Mouse (Mus musculus): ENCODE measurements around the gene Dpf2. TPM values are rescaled to one million over a fixed set of nuclear protein-coding genes. Genes with fewer than 3 reads are reported as not detected.

The Dpf2 gene
- total and polyA plus RNA-seq, 3 experiments, result 25.0 to 115 (median 36.7) TPM

GRCm38 (mm10) chr19:5879735-5880134, 33.1 kb downstream of the Dpf2 start:
- no peak overlapping the region for H3K27ac ChIP-seq (ENCODE audit: insufficient read depth, low read depth)
- peaks cover 26 to 51% of the 10 kb centered on the region in 2 experiments for H3K36me3 ChIP-seq (replicated peaks in 1 of 2; ENCODE audit: control insufficient read depth in 1 of 2, insufficient read depth in 1 of 2, low read length in 1 of 2)
- DNase-seq (ENCODE audit: extremely low read depth), result no peak
- TF ChIP-seq USF1 (IDR thresholded peaks at IDR 0.05; ENCODE audit: low read depth, low read length), result no peak
- no peak for TF ChIP-seq ZMIZ1 (IDR thresholded peaks at IDR 0.05; ENCODE audit: low read depth, low read length)
- TF ChIP-seq MEF2A (IDR thresholded peaks at IDR 0.05; ENCODE audit: borderline replicate concordance, low read depth, low read length), result no peak
- TF ChIP-seq NRF1 (IDR thresholded peaks at IDR 0.05; ENCODE audit: low read depth, low read length), result no peak
- TF ChIP-seq NELFE (IDR thresholded peaks at IDR 0.05; ENCODE audit: low read depth, low read length), result no peak
- no peak for TF ChIP-seq MAX (IDR thresholded peaks at IDR 0.05; ENCODE audit: low read length)
- no peak for TF ChIP-seq CHD1 (IDR thresholded peaks at IDR 0.05; ENCODE audit: low read depth, low read length)
- no peak for TF ChIP-seq USF2 (conservative IDR thresholded peaks at IDR 0.05; ENCODE audit: low read depth, low read length)
- TF ChIP-seq HCFC1 (IDR thresholded peaks at IDR 0.05; ENCODE audit: low read depth, low read length), result no peak
- no peak for TF ChIP-seq CTCF (conservative IDR thresholded peaks at IDR 0.05 in 1 of 2, IDR thresholded peaks at IDR 0.05 in 1 of 2; ENCODE audit: low read depth in 2 of 2, low read length in 2 of 2)
- H3K4me2 ChIP-seq (ENCODE audit: insufficient read depth, low read depth, poor library complexity, severe bottlenecking), result no peak overlapping the region
- H3K27me3 ChIP-seq (replicated peaks), result no peaks in the 10 kb centered on the region
- in situ Hi-C loops (cut with MboI; ENCODE audit: low pct_ligation_motif_present, low pct_unique_long_range_greater_than_20kb, low sequenced_read_pairs), result loop anchor here (5.0 kb wide), 1 partner anchor 92 kb away; no protein-coding TSS in a partner anchor
- H3K4me3 ChIP-seq (replicated peaks in 1 of 3; ENCODE audit: low read depth in 2 of 3, low read length in 2 of 3, poor library complexity in 1 of 3), result no peak overlapping the region
- no peak overlapping the region for H3K9ac ChIP-seq (ENCODE audit: insufficient read depth, low read depth)
- H3K79me2 ChIP-seq (replicated peaks; ENCODE audit: control insufficient read depth, extremely low read depth, insufficient read depth, poor library complexity, severe bottlenecking), result no peaks in the 10 kb centered on the region
- peaks cover 13 to 40% of the 10 kb centered on the region in 2 experiments for H3K4me1 ChIP-seq (ENCODE audit: control insufficient read depth in 1 of 2, insufficient read depth in 2 of 2)
- dilution Hi-C loops (cut with MboI; ENCODE audit: extremely low pct_ligation_motif_present, extremely low pct_unique_long_range_greater_than_20kb, low sequenced_read_pairs), result no loop called here
- H3K9me3 ChIP-seq (replicated peaks; ENCODE audit: low read length), result no peaks in the 10 kb centered on the region

- peak overlapping the region in 1 of 3 experiments; percentile 57 for H3K4me3 ChIP-seq (replicated peaks in 1 of 3; ENCODE audit: low read depth in 2 of 3, low read length in 2 of 3, poor library complexity in 1 of 3)
- H3K4me2 ChIP-seq (ENCODE audit: insufficient read depth, low read depth, poor library complexity, severe bottlenecking), result 0 out of 2 replicates have a peak overlapping the region, but pooled peaks have one; percentile 4
- TF ChIP-seq MAZ (IDR thresholded peaks at IDR 0.05; ENCODE audit: low read depth, low read length) (no peak), ELF1 (IDR thresholded peaks at IDR 0.05; ENCODE audit: low read depth, low read length) (no peak), MAFK (IDR thresholded peaks at IDR 0.05; ENCODE audit: insufficient replicate concordance, low read length) (no peak), CHD1 (IDR thresholded peaks at IDR 0.05; ENCODE audit: low read depth, low read length) (no peak), JUND (conservative IDR thresholded peaks at IDR 0.05; ENCODE audit: low read depth, low read length) (no peak), MEF2A (IDR thresholded peaks at IDR 0.05; ENCODE audit: borderline replicate concordance, low read depth, low read length) (no peak), UBTF (IDR thresholded peaks at IDR 0.05; ENCODE audit: low read depth, low read length) (no peak), EP300 (IDR thresholded peaks at IDR 0.05; ENCODE audit: low read length) (no peak), IRF4 (IDR thresholded peaks at IDR 0.05; ENCODE audit: low read depth, low read length) (no peak), ZMIZ1 (IDR thresholded peaks at IDR 0.05; ENCODE audit: low read depth, low read length) (no peak), RCOR1 (conservative IDR thresholded peaks at IDR 0.05; ENCODE audit: low read depth, low read length) (no peak), ETS1 (conservative IDR thresholded peaks at IDR 0.05; ENCODE audit: low read depth, low read length) (no peak), TBP (conservative IDR thresholded peaks at IDR 0.05; ENCODE audit: low read depth, low read length) (no peak), POLR2AphosphoS2 (IDR thresholded peaks at IDR 0.05; ENCODE audit: low read depth, low read length) (no peak), KAT2A (IDR thresholded peaks at IDR 0.05; ENCODE audit: insufficient replicate concordance, low read length) (no peak), MAX (IDR thresholded peaks at IDR 0.05; ENCODE audit: low read length) (no peak), BHLHE40 (IDR thresholded peaks at IDR 0.05; ENCODE audit: low read depth, low read length) (no peak), CTCF (conservative IDR thresholded peaks at IDR 0.05 in 1 of 2, IDR thresholded peaks at IDR 0.05 in 1 of 2; ENCODE audit: low read depth in 2 of 2, low read length in 2 of 2) (no peak), SIN3A (IDR thresholded peaks at IDR 0.05; ENCODE audit: low read length) (no peak), ZC3H11A (IDR thresholded peaks at IDR 0.05; ENCODE audit: low read depth, low read length) (no peak)
- H3K9ac ChIP-seq (ENCODE audit: insufficient read depth, low read depth), result peak overlapping the region; percentile 50; the same call in 1 of the 2 replicates
- H3K27ac ChIP-seq (ENCODE audit: insufficient read depth, low read depth), result no peak overlapping the region
- dilution Hi-C loops (cut with MboI; ENCODE audit: extremely low pct_ligation_motif_present, extremely low pct_unique_long_range_greater_than_20kb, low sequenced_read_pairs) (no loop called here), in situ Hi-C loops (cut with MboI; ENCODE audit: low pct_ligation_motif_present, low pct_unique_long_range_greater_than_20kb, low sequenced_read_pairs) (loop anchor here (5.0 kb wide), 1 partner anchor 92 kb away; no protein-coding TSS in a partner anchor)
- peaks cover 24 to 42% of the 10 kb centered on the region in 2 experiments for H3K36me3 ChIP-seq (replicated peaks in 1 of 2; ENCODE audit: control insufficient read depth in 1 of 2, insufficient read depth in 1 of 2, low read length in 1 of 2)
- peaks cover 4% of the 10 kb centered on the region; the same call in 1 of the 2 replicates for H3K79me2 ChIP-seq (replicated peaks; ENCODE audit: control insufficient read depth, extremely low read depth, insufficient read depth, poor library complexity, severe bottlenecking)
- no peaks in the 10 kb centered on the region for H3K9me3 ChIP-seq (replicated peaks; ENCODE audit: low read length)
- DNase-seq (ENCODE audit: extremely low read depth), result no peak
- no peaks in the 10 kb centered on the region for H3K27me3 ChIP-seq (replicated peaks)
- peaks cover 14 to 45% of the 10 kb centered on the region in 2 experiments for H3K4me1 ChIP-seq (ENCODE audit: control insufficient read depth in 1 of 2, insufficient read depth in 2 of 2)
These were observed 33.9 kb downstream of the Dpf2 start for GRCm38 (mm10) chr19:5878916-5879315.

Data from CH12.LX (cell line).